Mouse (Mus musculus) forelimb bud, embryonic 11.5 days (tissue): Measurements from ENCODE around the gene Tagap1.
"Not testable (repeated sequence)": the region's sequence is repeated elsewhere in the genome, so short reads cannot be mapped to it uniquely, and the experiment has no call there.

Experiments used
- DNase-seq: peaks from one replicate; pipeline ENCODE4 v3.0.0-alpha.2; 2012; ENCODE audit warnings: low read depth, low spot score

The Tagap1 gene

DNA sequence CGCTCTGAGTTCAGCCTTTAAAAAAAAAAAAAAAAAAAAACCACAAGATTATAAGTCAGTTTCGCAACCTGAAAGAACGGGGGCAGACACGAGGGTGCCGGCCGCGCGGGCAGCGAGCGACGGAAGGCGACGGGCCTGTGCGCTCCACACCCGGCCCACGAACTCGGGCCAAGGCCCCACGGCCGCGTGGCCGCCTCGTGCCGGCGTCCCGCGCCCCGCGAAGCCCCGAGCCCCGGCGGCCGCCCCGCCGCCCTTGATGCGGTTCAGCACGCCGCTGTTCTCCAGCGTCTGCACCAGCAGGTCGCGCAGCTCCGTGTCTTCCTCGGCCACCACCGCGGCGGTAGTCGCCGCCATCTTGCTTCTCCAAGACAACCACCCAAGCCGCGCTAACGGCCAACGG, at the start of gene Tagap1:
TSS of gene Tagap1 (minus strand) at position 381 of the 400 bp plus-strand sequence.
- not testable (repeated sequence) for DNase-seq

DNA sequence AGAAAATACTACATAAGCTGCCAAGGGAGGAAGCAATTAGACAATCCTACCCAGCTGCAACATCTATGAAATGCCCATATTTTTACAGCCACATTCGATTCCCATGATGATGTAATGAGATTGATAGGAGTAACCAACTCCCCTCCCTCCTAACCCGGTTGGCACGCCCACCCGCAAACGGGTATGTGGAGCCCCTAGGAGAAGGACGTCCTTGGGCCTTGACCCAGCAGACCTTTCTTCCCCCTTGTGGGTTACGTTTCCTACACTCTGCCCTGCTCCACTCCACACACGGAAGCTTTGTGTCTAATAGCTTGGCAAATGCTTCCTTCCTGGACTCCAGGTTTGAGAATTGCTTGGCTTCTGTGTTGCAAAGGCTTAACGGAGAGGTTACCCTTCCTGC, 48.9 kb upstream of the Tagap1 start:
- not testable (repeated sequence) for DNase-seq

DNA sequence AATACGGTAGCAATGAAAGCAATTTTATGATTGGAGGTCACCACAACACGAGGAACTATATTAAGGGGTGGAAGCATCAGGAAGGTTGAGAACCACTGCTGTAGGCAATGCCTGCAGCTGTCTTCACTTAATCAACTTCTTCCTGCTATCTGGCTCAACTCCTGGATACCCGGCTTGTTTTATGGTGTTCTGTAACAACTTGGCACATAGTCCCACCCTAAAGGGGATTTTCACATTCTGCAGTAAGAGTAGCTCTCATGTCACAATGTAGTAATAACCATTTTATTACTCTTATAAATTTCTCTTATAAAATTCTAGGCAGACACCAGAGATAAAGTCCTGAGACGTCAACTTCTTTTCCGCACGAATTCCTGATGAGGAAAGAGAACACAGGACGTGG, 48.5 kb upstream of the Tagap1 start:
- not testable (repeated sequence) for DNase-seq

DNA sequence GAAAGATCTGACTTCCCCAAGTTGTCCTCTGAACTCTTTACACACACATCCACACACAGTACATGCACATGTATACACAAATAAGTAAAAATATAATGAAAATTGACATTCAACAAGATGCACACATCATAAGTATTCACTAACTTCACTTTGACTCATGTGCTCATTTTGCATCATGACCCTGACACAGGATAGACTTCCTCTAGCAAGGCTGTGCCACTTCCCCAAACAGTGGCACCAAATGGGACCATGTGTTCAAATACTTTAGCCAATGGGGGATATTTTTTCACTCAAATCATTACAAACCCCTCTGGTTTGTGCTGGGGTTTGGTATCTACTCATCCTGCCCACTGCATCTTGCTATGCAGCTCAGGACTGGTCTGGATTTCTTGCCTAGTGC, 47.9 kb upstream of the Tagap1 start:
- DNase-seq, result not testable (repeated sequence)

DNA sequence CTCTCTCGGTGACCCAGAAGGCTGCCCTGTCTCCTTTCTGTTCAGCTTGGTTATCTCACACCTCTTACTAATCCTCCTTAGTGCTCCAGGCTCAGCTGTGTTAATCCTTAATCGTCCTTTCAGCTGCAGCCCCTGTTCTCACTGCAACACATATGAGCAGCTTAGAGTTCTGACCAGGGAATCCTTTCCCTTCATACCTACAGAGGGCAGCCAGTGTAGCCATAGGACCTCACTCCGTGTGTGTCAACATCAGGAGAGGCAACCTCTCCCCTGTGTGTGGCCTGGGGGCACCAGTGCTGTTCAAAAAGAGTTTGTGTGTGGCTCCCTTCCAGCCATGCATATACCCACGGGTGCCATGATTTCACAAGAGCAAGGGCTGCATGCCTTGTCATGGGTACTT, 44.7 kb upstream of the Tagap1 start:
- DNase-seq, result not testable (repeated sequence)

DNA sequence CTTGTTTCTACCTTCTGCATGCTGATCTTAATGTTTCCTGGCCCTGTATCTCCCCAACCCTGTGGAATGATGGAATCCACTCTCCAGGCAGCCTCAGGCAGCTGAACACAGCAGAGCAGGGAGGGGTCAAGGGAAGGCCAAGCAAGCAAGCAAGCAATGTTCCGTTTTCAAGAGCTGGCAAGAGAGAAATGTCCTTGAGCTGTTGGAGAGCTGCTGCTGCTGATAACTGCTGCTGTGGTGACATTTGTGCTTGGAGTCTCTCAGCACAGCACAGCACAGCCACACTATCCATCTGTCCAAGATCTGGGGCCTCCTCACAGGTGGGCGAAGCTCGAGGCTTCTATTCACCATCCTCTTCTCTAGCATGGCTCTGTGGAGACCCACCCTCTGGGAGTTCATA, 42.4 kb upstream of the Tagap1 start:
- DNase-seq, result not testable (repeated sequence)

DNA sequence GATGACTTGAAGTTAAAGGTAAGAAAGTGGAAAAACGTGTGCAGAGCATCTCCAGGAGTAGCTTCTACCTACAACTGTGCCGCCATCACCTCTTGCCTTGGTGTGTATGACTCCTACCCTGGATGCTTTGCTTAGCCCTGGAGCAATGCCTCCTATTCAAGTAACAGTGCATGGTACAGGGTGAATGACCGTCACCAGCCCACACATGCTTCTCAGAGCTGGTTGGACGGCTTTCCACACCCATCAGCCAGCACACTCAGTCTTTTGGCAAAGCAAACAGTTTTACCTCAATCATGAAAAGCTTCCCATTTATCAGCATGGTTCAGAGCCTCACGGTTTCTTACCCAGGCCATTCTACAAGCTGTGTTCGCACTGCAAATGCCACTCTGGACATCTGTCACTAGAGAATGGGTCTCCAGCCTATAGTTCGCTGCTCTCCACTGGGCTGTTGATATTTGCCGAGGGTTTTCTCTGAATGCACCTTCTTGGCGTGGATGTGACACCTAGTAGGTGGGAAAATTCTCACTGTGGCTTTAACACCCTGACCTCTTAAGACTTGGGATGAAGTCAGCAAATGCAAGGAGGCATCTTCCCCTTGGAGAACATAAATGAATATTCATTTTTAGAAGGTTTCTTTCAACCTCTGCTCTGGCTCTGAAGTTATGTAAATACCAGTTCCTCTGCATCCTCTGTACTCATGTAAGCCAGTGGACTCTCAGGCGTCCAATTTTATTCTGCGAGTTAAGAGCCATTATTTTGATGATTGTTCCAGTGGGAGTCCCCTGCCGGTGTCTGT, 41.0 kb upstream of the Tagap1 start:
- DNase-seq, result not testable (repeated sequence)

GRCm38 (mm10) chr17:6997778-6998490, 37.0 kb upstream of the Tagap1 start:
- DNase-seq, result not testable (repeated sequence)

GRCm38 (mm10) chr17:6996826-6997225, 35.9 kb upstream of the Tagap1 start:
- not testable (repeated sequence) for DNase-seq

GRCm38 (mm10) chr17:6995504-6995903, 34.5 kb upstream of the Tagap1 start:
- DNase-seq, result not testable (repeated sequence)

DNA sequence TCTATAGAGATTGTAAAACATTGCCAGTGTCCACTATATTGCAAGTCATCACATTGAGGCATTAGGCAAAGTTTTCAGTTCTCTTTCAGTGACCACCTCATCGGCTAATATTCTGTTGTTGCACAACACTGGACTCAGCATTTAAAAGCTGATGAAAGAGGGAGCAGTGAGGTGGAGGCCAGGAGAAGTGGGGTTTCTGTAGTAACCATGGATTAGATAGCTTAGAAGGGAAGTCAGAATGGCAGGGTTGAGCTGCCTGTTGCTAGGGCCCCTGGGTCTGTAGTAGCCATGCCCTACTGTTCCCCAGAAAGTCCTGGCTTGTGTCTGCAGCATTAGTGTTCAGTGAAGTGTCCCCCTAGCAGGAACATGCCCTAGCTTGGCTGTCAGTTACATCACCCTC, 25.2 kb upstream of the Tagap1 start:
- DNase-seq, result not testable (repeated sequence)

GRCm38 (mm10) chr17:6980144-6980543, 19.2 kb upstream of the Tagap1 start:
- not testable (repeated sequence) for DNase-seq

- DNase-seq, result not testable (repeated sequence)
These were observed 18.4 kb upstream of the Tagap1 start for GRCm38 (mm10) chr17:6979380-6979779.

GRCm38 (mm10) chr17:6978287-6979248, 17.6 kb upstream of the Tagap1 start, which contains the start of gene Gm49721:
TSS of gene Gm49721 (plus strand) at chr17:6978904.
- not testable (repeated sequence) for DNase-seq

DNA sequence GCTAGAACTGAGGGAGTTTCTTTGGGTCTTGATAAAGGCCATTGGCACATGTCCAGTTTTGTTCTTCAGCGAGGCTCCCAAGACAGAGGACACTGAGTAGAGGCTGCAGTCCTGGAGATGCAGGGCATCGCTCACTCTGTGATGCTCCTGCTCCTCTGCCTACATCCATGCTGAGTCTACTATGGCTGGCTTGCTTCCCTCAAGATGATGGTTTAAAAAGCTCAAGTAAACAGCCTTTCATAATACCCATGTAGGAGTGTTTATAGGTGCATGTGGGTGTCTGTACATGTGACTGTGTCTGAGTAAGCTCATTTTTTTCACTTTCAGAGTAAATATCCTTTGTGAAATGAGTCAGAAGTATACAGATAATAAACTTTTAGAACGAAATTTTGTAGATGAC, 14.0 kb upstream of the Tagap1 start:
- DNase-seq, result not testable (repeated sequence)

GRCm38 (mm10) chr17:6972836-6973396, 12.0 kb upstream of the Tagap1 start:
- not testable (repeated sequence) for DNase-seq

GRCm38 (mm10) chr17:6971238-6971637, 10.3 kb upstream of the Tagap1 start:
- not testable (repeated sequence) for DNase-seq

DNA sequence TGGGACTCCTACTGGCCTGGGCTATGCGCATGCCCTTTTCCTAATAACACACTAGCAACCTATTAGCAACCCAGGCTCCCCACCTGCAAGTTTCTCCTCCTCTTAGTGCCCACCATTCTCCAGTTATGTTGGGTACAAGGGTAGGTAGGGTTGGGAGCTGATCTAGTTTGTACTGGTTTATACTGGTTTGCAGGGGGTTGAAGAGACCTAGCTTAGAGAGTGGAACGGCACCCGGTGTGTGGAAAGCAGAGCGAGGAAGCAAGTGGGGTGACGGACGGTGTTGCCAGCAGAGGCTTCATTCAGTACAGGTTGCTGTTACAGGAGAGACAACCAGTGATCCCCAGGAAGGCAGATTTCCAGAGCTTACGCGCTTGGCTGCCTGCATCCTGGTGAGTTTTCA, 9.4 kb upstream of the Tagap1 start, which contains the start of gene Rnaset2b:
TSS of gene Rnaset2b (plus strand) at position 301 of the 400 bp plus-strand sequence.
- DNase-seq, result not testable (repeated sequence)

DNA sequence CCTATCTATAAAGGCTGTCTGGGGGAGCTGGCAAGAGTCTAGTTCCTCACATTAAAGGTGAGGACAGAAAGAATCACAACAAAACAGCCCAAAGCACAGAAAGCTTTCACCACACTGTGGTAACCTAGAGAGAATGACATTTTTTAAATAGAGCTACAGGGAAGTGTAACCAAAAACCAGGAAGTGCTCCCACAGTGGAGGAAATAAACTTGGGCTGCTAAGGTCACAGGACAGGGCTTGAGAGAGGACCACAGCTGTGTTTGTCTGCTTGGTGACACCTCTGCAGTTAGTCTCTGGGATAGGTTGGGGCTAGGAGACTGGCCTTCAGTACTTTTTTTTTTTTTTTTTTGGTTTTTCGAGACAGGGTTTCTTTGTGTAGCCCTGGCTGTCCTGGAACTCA, 6.7 kb upstream of the Tagap1 start:
- DNase-seq, result not testable (repeated sequence)

GRCm38 (mm10) chr17:6965364-6965763, 4.4 kb upstream of the Tagap1 start:
- DNase-seq, result peak; percentile 14

DNA sequence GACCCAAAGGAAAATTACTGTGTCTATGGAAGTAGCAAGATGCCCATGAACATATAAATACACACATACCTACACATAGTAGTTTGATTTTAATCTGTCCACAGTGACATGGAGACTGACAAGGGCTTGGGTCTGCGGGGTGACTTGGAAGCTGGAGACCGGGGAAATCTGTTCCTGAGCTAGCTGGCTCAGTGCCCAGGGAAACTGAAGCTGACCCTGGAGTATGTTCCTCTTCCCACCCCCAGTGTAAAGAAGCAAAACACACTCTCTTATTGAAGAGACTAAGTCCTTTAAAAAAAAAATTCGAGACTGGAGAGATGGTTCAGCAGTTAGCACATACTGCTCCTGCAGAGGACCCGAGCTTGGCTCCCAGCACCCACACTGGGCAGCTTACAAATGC, 2.0 kb upstream of the Tagap1 start:
- DNase-seq, result not testable (repeated sequence)
